20 mouse cellular contexts compared by ENCODE assay signal in genomic region chr4:34407181-34407580, GRCm38 (mm10).
A peak's percentile ranks its signal among the peaks of the same experiment; 100 is the strongest.
DNase-seq lines count a peak whose midpoint lies in the region; ATAC-seq lines count a peak whose summit lies in the region.
"Had no signal": no experiment of that assay in that cellular context is flagged by ENCODE, and none has a peak within 500 bp of the region (broad histone marks: within the 10 kb centered on the region; RNA-seq: fewer than 3 reads in every experiment).

No protein-coding gene starts in this region.

- no peaks in the 10 kb centered on the region for H3K27me3 ChIP-seq in heart, embryonic 12.5 days (replicated peaks)
- H3K27me3 ChIP-seq: embryonic facial prominence, embryonic 15.5 days; forebrain, embryonic 15.5 days; hindbrain, embryonic 12.5 days; kidney, embryonic 15.5 days had no signal

- H3K9me3 ChIP-seq in heart, embryonic 12.5 days (replicated peaks), result no peaks in the 10 kb centered on the region
- H3K9me3 ChIP-seq: embryonic facial prominence, embryonic 15.5 days; forebrain, embryonic 15.5 days; hindbrain, embryonic 12.5 days; kidney, embryonic 15.5 days had no signal

- no peak overlapping the region for H3K9ac ChIP-seq in heart, embryonic 12.5 days
- H3K9ac ChIP-seq: embryonic facial prominence, embryonic 15.5 days; forebrain, embryonic 15.5 days; hindbrain, embryonic 12.5 days; kidney, embryonic 15.5 days had no signal

- 78% methylated on average over 3 of the region's 3 CpGs for WGBS in heart, embryonic 12.5 days

- no peaks in the 10 kb centered on the region for H3K36me3 ChIP-seq in heart, embryonic 12.5 days
- H3K36me3 ChIP-seq: embryonic facial prominence, embryonic 15.5 days; forebrain, embryonic 15.5 days; hindbrain, embryonic 12.5 days; kidney, embryonic 15.5 days had no signal

- ATAC-seq in heart, embryonic 12.5 days (ENCODE audit: insufficient number of reproducible peaks, low FRiP score), result no peak
- ATAC-seq: forebrain, embryonic 15.5 days; hindbrain, embryonic 16.5 days; inflammation-experienced regulatory T-cells, adult 6 months; intestine, postnatal 0 days had no signal

- peak; percentile 25 for DNase-seq in gastrocnemius, adult 18-20 months (ENCODE audit: low spot score)
- DNase-seq in gastrocnemius, postnatal 10 days, result no peak
- peak; percentile 14 to 33 for DNase-seq in heart, adult 18-20 months
- peak; percentile 8 for DNase-seq in kidney, postnatal 14 days
- DNase-seq in kidney, postnatal 36 days, result no peak
- DNase-seq in heart, postnatal 4 days, result peak; percentile 7
- no peak for DNase-seq in embryo, embryonic 9.5 days (ENCODE audit: extremely low spot score)
- DNase-seq: adrenal gland, postnatal 10 days; cerebellum, adult 11 months; cerebellum, adult 9-10 months; cerebellum, postnatal 25 days had no signal

- no peaks in the 10 kb centered on the region for H3K4me1 ChIP-seq in heart, embryonic 12.5 days (replicated peaks)
- H3K4me1 ChIP-seq: forebrain, embryonic 15.5 days; hindbrain, embryonic 12.5 days; kidney, embryonic 15.5 days had no signal

- H3K27ac ChIP-seq in heart, embryonic 12.5 days (ENCODE audit: poor library complexity, severe bottlenecking), result no peak overlapping the region
- H3K27ac ChIP-seq: embryonic facial prominence, embryonic 15.5 days; forebrain, embryonic 15.5 days; hindbrain, embryonic 12.5 days; kidney, embryonic 15.5 days had no signal

- no peak overlapping the region for H3K4me3 ChIP-seq in heart, embryonic 12.5 days
- H3K4me3 ChIP-seq: embryonic facial prominence, embryonic 15.5 days; erythroblast, embryonic 14.5 days; forebrain, embryonic 15.5 days; hindbrain, embryonic 12.5 days; kidney, embryonic 15.5 days had no signal

- H3K4me2 ChIP-seq in heart, embryonic 12.5 days, result no peak overlapping the region
- H3K4me2 ChIP-seq: embryonic facial prominence, embryonic 15.5 days; forebrain, embryonic 15.5 days; hindbrain, embryonic 12.5 days; kidney, embryonic 15.5 days had no signal

Comparison
In these comparisons a context has a peak if more than half of its experiments do, and no peak if none do; other contexts are left out.
1. DNase-seq: peak in gastrocnemius, adult 18-20 months (single experiment), heart, adult 18-20 months (2 of 2), kidney, postnatal 14 days (single experiment) and heart, postnatal 4 days (single experiment); none in gastrocnemius, postnatal 10 days (single experiment), kidney, postnatal 36 days (0 of 2) and embryo, embryonic 9.5 days (single experiment).